Mouse (Mus musculus) adipocyte (in vitro differentiated cells): ENCODE results near the gene Msh5.
A peak's percentile ranks its signal among the peaks of the same experiment; 100 is the strongest.

Experiments used
- DNase-seq: peaks from one replicate; pipeline ENCODE4 v3.0.0-alpha.2; 2016; ENCODE audit warnings: low spot score

The Msh5 gene

DNA sequence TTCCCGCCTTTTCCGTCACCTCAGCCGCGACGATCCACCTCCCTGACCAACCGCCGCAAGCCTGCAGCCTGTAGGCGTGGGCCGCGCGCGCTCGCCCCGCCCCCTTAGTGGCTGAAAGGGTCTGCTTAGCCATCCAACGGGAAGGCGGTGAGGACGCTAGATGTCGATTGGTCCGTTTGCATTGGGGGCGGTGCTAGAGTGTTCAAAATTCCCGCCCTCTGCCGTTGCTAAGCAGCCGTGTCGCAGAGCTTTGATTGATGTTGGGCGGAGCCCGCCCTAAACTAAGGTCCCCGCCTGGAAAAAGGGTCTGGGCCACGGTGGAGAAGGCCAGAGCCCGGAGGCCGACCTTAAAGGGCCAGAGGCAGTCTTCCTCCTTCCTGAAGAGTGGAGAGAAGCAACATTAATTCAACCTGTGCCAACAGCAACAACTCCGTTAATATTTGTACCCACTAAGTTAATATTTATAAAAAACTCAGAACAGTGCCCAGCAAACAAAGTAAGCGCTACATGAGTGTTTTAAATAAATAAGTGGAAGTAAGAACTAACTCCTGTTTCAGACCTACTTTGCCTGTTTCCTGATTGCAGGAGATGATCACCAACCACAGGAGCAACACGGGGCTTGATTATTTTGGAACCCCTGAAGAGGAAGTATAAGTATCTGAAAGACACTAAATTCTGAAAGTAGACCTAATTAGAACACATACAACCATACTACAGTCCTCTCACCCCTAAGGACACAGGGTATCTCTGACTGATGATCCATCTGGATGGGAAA lies at the start of gene Msh5:
Msh5 (minus strand) TSS at position 65 of the 775 bp plus-strand sequence.
- DNase-seq = peak; percentile 93

DNA sequence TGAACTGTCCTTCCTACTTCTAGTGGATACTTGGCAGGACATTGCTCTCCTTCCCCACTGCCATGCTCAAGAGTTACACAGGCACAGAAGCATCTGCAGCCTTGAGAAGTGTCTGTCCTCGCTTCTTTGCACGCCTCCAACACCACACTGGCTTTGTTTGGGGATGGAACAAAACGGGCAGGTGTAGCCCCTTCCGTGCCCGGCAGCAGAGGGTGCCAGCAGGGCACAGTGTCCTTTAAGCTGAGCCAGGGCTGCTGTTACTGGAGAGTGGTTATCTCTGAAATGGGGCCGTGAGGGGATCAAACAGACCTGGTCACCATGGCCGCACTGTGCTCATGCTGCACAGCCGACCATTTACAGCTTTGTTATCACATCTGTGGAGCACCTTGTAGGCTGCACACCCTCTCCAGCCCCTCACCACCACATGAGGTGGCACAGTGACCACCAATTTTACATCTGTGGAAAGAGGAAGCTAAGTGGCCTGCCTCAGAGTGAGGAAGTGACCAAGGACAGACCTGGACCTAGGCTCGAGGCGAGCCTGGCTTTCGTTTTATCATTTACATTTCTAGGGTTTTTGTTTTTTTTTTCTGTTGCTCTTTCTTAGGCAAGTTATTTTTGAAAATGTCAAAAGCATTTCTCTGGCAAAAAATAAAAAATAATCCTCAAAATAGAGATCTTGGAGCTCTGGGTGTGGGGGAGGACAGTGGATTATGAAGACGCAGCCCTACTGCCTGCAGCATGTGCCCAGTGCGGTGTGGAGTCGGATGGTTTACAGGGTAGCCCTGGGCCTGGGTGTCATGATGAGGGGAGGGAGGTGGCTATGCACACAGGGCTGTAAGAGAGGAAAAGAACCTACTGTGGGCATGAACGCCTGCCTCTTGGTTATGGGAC lies 48.2 kb upstream of the Msh5 start:
- DNase-seq = no peak

DNA sequence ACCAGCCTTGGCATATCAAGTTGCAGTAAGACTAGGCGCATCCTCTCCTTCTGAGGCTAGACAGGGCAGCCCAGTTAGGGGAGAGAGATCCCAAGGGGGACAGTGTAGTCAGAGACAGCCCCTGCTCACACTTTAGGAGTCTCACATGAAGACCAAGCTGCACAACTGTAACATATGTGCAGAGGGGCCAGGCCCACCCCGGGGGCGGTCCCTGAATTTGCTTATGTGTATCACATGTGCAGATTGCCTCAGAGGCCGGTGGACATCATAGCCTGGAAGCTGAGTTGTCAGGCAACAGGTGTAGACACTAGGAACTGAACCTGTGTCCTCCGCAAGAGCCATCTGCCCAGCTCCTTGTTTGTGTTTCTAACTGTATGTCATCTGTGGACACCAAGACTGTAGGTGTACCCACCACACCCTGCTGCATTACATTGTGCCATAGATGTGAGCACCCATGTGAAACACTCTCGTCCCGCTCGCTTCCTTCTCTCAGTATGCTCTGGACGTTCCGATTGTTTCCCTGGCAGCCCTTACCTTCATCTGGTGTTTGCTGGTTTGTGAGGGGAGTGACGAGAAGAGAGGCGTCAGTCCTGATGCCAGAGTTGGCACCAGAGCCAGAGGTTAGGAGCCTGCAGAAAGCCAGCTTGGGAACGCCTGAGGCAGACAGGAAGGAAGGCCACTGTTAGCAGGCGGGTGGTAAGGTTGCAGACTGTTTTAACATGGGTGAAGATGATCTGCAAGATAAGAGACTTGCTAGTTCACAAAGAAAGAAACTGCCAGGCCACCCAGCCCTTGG lies 46.1 kb upstream of the Msh5 start:
- no peak for DNase-seq

DNA sequence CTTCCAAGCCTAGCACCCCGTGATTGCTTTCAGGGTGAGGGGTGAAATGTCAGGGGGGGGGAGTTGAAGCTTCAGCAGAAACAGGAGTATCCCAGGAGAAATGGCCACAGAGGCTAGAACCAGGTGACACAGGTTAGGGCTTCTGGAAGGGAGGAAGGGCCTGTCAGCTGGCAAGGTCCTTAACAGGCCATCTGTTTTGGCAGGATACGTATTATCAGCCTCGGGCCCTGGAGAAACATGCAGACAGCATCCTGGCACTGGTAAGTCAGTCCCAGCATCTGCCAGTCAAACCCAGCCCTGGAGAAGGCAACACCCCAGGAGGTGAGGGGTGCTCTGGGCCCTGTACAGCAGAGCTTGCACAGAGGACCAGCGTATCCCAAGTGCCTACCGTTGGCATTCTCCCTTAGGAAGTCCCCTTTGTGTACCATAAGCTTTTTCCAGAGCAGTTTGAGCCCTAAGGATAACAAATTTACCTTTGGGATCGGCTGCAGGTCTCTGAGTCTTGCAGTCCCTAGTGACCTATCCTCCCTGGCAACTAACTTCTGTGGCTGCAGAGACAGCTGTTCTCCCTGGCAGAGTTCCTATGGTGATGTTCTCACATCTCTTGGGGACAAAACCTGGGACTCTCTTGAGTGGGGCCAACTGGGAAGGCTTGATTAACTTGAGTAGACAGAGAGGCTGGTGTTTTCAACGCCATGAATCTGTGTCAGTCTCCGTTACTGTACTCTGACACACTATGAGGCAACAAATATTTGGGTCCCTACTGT lies 43.8 kb upstream of the Msh5 start:
- peak; percentile 80 for DNase-seq

DNA sequence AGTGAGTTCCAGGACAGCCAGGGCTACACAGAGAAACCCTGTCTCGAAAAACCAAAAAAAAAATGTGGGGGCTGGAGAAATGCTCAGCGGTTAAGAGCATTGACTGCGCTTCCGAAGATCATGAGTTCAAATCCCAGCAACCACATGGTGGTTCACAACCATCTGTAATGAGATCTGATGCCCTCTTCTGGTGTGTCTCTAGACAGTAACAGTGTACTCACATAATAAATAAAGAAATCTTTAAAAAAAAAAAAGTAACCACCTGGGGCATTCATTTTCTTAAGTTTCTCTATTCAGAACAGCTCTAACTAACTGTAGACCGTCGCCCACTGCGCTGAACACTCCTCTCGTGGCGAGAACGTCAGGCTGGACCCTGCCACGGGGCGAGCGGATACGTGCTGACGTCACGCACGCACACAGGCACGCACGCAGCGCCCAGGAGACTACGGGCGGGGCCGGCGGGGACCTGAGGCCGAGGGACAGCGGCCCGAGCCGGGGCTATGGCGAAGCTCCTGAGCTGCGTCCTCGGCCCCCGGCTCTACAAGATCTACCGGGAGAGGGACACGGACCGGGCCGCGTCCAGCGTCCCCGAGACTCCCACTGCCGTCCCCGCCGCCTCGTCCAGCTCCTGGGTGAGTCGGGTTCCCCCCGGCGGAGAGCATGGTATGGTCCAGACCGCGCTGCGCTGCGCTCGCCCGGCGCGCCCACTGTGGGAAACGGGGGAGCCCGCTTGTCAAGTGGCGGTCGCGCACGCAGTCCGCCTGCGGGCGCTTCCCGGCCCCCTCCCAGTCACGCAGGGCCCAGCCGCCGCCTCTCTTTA lies 42.5 kb upstream of the Msh5 start, which contains the start of gene Abhd16a:
Abhd16a (plus strand) TSS at position 439 of the 820 bp plus-strand sequence.
- DNase-seq = peak; percentile 93

DNA sequence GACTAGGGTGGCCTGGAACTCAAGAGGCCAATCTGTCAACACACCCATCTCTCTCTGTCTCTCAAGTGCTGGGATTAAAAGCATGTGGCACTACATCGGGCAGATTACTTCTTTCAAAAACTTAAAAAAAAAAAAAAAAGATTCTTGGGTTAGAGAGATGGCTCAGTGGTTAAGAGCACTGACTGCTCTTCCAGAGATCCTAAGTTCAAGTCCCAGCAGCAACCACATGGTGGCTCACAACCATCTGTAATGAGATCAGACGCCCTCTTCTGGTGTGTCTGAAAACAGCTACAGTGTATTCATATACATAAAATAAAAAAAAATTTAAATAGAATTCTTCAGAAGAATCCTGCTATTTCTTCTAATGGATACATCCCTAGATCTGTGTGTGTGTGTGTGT lies 41.6 kb upstream of the Msh5 start:
- DNase-seq = peak; percentile 35

DNA sequence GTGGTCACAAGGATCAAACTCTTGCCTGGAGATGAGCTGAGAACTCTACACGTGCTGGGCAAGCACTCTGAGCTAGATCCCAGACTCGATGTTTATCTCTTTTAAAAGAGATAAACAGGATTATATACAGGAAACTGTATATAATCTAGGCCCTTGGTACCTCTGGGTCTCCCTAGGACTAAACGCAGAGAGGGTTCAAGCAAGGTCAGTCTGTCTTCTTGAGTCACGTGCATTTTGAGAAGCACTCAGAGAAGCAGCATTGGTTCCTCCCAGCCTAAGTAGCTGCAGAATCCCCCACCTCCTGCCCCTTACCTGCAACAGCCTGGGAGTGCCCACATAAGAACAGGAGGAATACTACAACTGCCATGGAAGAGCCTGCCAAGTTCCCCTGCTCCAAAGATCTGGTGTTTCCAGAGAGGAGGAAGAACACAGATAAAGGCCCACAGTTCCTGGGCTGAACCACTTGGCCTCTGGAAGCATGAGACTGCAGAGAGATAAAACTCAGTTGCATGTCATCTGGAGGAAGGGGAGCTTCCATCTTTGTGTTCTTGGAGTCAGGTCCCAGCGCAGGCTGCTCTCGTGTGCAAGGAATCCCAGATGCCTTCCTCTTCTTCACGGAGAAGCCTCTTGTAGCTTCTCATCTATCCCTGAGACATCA lies 38.8 kb upstream of the Msh5 start, which contains the start of gene Ly6g6f:
Ly6g6f (minus strand) TSS at position 403 of the 658 bp plus-strand sequence.
- DNase-seq = no peak

DNA sequence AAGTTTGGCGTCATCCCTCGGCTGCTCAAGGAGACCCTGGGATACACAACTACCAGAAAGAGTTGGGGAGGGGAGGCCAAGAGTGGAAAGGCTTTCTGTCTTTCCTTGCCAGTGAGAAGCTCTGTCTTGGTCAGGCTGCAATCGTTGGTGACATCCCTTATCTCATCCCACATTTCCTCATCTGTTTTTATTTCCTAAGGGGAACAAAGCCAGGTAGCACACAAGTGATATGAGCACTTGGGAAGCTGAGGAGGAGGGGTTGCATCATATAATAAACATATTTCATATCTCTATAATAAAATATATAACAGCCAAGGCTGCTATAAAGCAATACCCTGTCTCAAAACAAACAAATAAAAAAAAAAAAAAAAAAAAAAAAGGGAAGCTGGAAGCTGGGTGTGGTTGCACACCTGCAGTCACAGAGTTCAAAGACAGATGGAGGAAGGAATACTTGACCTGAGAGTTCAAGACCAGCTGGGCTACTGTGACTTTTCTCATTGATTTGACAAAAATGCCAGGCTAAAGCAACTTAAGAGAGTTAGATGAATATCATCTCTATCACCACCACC lies 37.5 kb upstream of the Msh5 start:
- no peak for DNase-seq

DNA sequence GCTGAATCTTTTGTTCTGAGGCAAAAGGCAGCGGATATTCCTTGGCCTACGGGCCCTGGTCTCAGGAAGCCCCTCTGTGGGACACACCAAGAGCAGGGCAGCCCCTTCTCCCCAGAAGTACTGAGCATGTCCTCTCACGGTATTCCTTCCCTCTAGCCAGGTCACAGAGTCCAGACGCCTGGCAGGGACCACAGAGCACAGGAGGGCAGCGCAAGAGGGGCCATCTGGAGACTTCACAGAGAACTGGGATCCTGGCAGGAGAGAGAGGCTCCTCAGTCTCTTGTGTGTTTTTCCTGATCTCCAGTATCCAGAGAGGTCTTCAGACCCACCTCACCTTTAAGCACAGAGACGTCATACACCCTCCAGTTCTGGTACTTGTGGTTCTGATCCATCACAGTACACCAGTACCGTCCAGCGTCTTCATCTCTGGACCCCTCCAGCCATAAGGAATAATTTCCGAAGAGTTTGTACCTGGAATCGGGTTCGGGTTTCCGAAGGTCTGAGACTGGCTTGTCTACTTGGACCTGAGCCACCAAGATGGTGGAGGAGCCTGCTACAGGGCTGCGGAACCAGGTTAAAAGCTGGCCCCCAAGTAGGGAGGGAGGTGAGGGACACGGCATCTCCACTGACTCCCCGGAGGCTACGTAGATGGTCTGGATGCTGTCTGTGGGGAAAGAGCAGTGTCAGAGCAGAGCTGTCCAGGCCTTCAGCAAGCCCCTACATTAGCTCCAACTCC lies 36.5 kb upstream of the Msh5 start:
- no peak for DNase-seq

DNA sequence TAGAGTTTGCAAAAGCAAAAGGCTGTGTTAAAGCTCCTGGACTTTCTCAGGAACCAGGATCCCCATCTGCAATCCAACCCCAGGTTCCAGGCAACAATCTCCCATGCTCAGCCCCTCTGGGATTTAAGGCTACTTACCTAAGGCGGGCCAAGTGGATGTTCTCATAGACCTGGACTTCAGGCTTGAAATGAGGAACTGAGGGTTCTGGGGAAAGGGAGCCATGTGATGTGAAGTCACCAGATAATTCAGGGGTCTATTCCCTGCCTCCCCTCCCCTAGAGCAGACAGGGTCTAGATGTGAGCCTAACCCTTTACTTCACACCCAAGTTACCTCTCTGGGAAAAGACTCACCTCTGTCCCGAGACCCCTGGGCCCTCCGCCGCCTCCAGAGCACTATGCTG lies 34.2 kb upstream of the Msh5 start:
- no peak for DNase-seq

DNA sequence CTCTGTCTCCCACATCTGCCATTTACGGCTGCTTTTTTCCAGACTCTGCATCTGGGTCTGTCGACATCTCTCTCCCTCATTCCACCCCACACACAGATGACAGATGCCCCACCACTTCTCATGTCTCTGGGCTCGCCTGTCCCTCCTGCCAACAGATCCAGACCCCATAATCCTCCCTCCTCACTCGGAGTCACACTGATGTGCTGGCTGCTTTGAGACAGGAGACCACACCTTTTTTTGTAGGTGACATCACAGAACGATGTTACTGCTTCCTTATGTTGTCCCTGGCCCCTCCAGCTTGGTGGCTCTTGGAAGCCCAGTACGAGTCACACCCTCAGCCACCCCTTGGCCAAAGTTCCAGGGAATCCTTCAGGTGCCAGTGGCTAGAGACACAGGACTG lies 33.7 kb upstream of the Msh5 start:
- DNase-seq = no peak

DNA sequence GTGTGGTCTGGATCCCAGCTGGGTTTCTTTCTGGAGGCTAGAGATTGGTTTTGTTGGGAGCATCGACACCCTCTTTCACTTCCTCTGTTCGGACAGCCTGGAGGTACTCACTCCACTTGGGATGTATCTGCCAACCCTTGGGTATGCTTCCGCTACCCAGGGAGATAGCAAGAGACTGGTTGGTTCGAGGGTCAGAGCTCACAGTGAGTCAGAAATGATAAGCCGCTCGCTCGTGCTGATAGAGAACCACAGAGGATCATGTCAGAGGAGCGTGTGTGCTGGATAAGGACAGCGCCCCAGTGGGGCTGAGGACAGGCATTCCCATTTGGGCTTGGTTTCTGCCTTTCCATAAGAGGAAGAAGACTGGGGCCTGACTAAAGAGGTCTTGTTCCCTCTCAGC lies 33.2 kb upstream of the Msh5 start:
- DNase-seq = no peak

DNA sequence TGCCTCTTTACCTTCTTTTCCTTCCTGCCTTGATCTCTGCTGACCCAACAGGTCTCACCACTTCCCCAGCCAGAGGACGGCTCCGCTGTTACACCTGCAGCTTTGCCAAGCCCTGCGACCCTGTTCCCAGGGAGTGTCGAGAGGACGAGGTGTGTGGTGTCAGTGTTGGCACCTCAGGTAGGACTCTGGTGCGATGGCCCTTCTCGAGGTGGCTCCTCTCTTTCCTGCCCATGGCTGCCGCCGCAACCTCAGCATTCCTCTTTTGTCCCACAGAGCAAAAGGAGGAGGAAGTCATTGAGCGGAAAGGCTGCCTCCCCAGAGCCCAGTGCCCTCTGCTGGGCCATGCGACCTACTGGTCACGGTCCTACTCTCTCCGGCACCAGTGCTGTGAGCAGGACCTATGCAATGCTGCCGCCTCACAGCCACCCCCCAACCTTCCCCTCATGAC lies 31.3 kb upstream of the Msh5 start, which contains the start of gene Ly6g6d:
Ly6g6d (minus strand) TSS at position 280 of the 448 bp plus-strand sequence.
- no peak for DNase-seq

DNA sequence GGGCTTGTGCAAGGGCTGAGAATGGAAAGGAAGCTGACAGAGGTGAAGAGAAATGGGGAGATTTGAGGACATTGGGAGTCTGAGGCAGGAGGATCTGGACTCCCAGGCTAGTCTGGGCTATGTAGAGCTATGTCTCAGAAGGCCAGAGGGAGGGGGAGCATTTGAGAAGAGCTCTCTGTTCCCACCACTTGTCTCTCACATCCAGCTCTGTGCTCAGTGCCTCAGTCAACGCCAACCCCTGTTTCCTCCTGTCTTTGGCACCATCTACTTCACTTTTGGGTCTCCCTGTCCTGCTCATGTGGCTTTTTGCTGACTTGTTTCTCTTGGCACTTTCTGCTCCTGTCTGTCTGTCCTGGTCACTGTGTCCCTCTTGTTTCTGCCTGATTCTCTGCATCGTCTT lies 30.7 kb upstream of the Msh5 start:
- DNase-seq = no peak

DNA sequence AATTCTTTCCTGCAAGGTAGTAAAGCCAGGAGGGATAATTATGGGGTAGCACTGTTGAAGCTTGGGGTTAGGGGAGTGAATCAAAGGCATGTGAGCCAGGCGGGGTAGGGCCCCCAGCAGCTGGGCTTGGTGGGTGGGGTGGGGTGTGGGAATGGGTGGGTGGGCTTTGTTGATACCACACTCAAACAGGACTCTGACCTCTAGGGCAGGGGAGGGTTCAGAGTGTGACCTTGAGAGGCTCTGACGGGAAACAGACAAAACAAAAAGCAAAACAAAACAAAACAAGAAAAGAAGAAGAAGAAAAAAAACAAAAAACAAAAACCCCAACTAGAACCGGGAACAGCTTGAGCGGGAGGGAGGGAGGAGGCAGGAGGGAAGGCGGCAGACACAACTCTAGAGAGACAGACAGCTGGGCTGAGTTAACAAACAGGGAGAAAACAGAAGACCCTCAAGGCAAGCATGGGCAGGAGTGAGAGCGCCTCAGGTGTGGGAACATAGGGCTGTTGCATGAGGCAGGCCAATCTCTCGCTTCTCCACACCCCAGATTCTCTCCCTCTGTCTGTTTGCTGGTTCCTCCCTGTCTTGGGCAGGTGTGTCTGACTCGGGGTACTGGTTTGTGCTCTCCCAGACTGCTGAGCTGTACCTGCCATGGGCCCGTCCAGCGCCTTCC lies 30.1 kb upstream of the Msh5 start, which contains the start of gene Ly6g6e:
Ly6g6e (plus strand) TSS at position 396 of the 670 bp plus-strand sequence.
- DNase-seq = no peak

DNA sequence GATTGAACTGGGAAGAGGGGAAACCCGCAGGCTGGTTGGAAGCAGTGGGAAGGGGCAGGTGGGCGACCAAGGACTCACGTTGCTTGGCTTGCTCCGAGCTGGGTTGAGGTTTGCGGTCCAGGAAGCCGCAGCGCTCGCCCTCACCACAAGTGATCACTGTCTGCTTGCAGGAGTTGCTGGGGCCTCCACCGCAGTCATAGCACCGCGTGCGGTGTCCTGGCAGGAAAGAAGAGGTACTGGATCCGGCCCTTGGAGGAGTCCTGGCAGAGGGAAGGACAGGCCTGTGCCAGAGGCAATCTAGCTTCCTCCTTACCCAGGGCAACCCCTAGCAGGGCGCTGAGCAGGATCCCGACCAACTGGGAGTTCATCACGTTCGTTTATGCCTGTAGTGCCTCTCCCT lies 27.6 kb upstream of the Msh5 start:
- no peak for DNase-seq

DNA sequence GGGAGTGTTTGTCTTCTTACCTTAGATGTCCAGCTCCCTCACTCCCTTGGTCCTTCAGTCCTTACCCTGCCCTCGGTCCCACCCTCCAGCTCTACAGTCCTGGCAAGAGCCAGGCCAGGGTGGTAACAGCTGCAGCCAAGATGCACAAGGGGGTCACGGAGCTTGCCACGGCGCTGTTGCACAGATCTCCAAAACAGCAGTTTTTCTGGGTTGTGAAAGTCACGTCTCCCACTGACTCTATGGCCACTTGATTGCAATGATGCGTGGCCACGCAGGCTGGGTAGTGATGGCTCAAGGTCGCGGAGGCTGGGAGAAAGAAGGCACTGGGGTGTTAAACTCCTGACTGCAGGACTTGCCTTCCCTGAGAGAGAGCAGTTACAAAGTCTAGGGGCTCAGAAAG lies 24.9 kb upstream of the Msh5 start:
- no peak for DNase-seq
